Mouse (Mus musculus): ENCODE results near the gene Pigu.
A peak's percentile ranks its signal among the peaks of the same experiment; 100 is the strongest.

Pigu gene

DNA sequence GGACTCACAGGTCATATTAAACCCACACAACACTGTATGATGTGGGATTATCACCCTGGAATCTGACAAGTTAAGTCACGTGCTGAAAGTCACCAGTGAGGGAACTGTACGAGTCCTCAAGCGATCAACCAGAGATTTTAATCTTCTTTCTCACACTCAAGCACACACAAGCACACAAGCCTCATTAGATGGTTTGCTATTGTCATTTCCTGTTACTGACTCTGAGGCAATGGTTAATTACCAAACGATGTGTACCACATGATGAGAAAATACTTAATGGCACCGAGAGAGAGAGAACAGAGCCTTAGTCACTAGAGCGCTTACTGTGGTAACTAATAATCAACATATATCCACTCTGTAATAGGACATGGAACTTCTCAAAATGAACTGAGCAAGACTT is 71.5 kb downstream of the Pigu start:
- DNase-seq, result no peak

DNA sequence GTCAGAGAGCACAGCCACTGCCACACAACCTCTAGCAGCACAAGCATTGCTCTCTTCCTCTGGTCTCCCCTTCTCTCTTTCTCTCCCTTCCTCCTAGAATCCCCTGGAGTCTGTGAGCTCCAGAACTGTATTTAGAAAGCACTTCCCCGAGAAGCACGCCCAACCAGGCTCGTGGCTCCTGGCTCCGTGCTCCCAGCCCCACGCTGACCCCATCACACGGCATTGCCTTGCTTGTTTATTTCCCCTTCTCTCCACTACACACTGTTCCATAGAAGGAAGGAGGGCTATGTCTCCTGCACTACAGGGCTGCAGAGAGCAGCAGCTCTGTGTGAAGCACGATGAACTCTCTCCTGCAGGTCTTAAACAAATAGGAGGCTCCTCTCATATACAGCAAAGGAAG is 72.6 kb downstream of the Pigu start:
- peak; percentile 27 to 49 for DNase-seq

DNA sequence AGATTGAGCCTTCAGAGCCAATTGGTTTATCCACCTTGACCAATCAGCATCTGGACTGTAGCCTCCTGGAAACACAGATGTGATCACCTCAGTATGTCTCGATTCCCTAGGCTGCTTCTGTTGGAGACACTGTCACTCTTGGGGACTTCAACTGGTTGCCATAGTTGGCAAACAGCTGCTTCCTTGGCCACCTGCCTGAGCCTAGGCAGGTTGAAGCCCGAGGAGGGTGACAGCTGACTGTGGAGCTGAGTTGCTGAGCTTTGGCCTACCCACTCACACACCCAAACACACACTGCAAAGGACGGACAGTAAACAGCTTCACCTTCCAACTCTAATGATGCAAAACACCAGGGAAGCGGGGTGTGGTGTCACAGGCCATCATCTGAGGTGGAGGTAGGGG is 73.4 kb downstream of the Pigu start:
- no peak for DNase-seq

DNA sequence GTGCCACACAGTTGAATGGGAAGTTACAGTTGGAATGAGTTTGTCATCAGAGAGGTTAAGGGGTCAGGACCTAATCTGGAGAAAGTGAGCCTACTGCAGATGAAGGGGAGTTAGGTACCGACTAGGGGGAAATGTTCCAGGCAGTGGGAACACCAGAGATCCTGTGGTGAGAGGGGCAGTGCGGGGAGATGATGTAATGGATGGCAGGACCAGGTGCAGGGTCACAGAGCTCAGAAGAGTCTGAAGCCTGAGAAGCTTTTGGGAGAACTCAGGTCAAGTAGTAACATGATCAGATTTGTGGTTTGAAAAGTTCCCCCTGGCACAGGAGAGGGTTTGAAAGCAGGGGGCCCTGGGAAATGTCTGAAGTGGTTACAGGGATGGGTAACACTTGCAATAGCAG is 77.1 kb downstream of the Pigu start:
- DNase-seq, result no peak

DNA sequence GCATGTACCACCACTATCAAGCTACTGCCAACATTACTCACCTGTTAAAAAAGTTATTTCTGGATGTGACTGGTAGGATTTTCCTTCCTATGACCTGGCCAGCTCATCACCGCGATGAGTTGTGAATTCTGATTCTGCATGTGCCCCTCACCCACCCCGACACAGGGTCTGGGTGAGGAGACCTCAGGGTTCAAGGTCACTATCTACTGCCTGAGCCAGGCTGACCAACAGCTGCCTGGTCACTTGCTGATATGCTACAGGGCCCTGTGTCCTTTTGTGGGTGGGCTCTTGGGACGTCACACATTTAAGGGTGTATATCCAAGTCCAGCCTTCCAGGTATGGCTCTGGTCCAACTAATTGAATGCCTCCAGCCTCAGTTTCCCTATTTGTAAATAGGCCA is 78.1 kb downstream of the Pigu start:
- no peak for DNase-seq

DNA sequence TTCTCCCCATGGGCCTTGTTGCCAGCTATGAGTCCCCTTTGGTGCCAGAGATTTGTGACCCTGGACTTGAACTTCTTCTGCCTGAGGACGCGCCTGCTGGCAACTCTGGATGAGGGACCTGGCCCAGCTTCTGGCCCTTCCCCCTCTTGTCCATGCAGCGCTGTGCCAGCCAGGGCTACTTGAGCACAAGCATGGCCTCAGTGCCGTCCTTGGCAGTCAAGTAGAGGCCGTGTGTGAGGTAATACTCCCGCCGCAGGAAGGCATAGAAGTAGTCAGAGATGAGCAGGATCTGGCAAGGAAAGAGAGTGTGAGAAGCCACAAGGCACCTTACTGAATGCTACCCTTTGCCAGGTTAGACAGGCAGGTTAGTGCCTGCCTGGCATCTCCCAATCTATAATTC is 78.9 kb downstream of the Pigu start:
- no peak for DNase-seq

DNA sequence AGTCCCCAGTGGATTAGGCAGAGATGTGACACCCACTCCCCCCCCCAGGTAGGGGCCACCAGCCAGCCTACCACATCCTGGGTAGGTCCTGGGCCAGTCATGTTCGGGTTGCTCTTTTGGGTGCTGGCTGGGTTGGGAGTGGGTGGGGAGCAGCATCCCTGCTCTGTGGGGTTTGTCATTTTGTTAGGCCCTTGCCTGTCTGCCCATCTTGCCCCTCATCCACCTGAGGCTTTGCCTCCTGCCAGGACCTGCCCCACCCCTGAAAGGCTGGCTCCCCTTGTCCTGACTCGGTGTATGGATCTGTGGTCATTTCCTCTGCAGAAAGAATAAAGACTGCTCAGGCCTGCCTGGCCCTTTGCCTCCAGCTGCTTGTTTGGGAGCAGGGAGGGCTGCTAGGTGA is 79.5 kb downstream of the Pigu start:
- DNase-seq, result no peak

DNA sequence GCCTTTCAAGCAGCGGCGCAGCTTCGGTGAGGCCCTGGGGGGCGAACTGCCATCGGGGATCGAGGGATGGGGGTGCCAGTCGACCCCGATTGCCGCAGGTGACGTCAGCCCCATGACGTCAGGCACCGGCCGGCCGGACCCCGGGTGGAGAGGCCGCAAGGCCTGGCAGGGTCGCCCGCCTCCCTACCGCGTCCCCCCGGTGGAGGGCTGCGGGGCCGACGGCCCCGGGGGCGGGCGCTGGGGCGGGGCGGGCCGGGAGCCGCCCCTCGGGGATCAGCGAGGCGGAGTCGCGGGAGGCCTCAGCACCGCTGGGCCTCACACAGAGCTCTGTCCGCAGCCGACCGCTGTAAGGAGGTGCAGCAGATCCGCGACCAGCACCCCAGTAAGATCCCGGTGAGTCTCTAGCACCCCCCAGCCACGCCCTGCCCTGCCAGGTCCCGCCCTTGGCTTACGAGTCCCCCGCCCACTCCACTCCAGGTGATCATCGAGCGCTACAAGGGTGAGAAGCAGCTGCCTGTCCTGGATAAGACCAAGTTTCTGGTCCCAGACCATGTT is 80.5 kb downstream of the Pigu start:
- peak; percentile 71 to 85 for DNase-seq

DNA sequence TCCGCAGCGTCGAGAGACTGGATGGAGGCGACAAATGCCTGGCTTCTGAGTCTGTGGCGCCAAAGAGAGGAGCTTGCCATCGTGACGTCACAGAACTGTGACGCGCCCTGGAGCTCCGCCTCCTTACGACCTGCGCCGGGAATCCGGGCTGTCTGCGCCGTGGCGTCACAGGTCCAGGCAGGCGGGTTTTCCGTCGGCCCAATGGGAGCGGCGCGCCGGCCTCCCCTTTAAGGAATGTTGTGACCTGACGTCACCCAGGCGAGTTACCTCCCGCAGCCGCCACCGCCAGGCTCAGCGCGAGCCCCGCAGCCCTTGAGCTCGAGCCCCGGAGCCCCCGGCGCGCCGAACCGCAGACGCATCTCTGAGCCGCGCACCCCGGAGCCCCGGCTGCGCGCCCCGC is 81.0 kb downstream of the Pigu start, which contains the start of gene Map1lc3a:
Gene Map1lc3a (plus strand): TSS at position 103 of the 400 bp plus-strand sequence.
- peak; percentile 98 for DNase-seq

DNA sequence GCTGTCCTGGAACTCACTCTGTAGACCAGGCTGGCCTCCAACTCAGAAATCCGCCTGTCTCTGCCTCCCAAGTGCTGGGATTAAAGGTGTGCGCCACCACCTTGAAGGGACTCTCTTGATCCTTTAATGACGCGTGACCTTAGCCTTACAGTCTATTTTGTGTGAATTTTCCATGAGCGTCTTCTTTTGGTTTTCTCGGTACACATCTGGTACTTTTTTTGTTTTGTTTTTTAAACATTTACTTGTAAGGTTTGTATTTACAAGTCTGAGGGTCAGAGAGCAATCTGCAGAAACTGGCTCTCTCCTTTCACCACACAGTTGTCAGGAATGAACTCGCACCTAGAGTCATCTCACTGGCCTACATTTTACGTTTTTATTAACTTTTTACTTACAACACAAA is 83.6 kb downstream of the Pigu start:
- DNase-seq, result no peak

DNA sequence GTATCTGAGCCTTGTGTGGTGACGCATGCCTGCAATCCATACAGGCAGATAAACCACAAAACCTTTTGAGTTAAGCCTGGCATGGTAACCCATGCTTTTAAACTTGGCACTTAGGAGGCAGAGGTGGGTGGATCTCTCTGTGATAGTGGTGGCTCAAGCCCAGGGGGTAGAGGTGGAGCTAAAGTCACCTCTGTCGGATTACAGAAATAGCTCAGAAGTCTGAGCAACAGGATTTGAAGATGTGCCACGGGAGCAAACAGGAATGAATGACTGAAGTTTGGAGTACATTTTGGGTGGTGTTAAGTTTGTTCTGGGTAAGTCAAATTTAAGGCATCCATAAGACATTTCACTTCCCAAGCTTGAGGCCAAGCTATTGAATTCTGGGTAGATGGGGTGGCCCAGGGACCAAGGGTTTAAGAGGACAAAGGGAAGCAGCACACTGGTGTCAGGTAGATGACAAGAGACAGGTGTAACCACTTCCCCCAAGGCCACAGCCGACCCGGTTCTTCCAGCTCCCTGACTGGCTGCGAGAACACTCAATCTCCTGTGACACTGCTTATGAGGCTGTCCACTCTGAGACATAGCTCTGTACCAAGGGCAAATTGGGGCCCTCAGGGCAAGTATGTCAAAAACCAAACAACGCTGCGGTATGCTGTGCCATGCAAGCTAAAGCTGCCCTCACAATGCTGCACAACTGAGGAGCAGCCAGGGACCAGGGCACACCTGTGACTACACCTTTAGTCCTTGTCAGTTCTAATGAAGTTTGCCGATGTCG is 84.6 kb downstream of the Pigu start:
- no peak for DNase-seq

DNA sequence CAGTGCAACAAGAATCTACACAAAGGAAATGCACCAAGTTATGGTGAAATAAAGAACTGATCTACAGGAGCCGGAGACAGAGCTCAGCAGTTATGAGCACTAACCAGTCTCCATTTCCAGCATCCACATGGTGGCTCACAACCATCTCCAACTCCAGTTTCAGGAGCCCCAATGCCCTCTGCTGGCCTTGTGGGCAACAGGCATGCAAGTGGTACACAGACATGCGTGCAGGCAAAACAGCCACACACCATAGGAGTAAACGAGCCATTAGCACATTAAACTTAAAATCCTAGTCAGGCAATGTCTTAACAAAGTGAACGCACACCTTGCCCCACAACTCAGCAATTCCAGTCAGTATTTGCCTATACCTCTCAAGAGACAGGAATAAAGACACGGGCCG is 85.3 kb downstream of the Pigu start:
- DNase-seq, result peak in 1 of 2 experiments; percentile 48

DNA sequence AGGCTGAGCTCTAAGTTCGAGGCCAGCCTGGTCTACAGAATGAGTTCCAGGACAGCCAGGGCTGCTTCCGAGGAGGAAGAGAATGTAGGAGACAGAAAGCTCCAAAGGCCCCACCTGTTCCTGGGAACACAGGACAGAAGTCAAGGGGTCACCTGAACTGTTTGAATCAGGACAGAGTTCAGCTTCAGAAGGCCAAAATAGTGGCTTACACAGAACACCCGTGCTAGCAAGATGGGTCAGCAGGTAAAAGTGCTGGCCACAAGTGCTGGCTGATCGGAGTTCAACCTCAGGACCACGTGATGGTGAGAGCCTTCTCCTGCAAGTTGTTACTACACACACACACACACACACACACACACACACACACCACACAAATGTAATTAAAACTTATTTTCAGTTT is 90.3 kb downstream of the Pigu start:
- DNase-seq, result no peak

DNA sequence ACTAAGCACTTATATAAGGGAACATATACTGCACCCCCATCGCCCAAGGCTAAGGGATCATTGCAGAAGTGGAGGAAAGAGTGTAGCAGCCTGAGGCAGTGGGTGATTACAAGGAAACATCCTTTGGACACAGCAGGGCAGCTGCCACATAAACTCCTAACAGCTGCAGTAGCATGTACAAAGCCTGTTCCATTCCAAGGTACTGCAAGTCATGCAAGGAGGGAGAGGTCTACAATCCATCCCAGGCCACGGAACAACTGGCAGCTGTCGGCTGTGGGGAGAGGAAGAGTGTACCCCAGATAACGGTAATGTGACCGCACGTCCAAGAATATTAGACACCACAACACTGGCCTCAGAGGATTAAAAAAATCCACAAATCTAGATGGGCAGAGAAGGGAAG is 91.7 kb downstream of the Pigu start:
- no peak for DNase-seq

DNA sequence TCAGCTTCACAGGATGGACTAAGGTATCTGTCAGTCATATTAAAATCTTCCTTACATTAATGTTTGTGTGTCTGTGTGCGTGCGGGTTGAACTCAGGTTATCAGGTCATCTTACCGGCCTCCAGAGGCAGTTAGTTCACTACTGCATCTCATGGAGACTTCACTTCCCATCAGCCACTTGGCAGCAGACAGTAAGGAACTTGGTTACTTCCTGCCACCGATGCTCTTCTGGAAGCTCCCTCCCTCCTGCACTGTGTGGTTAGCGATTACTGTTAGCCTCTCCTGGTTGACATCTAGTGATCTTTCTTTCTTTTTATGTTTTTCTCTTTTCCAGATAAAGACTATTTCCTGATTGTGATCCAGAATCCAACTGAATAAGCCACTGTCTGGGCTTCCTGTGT is 107.6 kb downstream of the Pigu start:
- DNase-seq, result no peak

DNA sequence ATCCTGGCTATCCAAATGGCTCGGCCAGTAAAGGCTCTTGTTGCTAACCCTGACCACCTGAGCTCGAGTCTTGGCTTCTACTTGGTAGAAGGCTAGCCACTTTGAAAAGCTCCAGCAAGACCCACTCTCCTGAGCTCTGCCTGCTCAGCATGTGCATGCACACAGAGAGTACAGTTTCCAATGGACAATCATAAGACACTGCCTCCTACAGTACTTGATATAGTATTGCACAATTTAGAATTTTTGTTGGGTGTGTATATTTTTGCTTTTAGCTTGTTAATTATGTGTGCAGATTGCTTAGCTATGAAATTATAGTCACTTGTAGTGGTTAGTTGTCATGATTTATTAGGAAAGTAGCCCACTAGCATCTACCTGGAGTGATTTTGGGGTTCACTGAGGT is 108.5 kb downstream of the Pigu start:
- no peak for DNase-seq

DNA sequence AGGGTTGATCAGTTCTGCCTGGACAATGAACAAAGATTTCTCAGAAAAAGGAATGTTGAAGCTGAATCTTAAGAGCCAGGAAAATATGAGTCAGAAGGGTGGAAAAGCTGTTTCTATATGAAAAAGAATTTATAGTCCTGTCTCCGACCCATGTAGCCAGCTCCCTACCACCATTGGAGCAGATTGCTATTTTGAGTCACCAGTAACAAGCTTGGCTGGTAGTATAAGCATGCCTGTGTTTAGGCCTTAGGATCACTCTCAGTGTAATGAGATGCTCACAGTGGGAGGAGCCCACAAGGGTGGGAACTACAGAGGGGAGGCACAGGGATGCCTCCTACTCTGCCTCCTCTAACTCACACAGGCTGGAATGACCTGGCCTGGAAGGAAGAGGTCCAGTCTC is 109.0 kb downstream of the Pigu start:
- no peak for DNase-seq

DNA sequence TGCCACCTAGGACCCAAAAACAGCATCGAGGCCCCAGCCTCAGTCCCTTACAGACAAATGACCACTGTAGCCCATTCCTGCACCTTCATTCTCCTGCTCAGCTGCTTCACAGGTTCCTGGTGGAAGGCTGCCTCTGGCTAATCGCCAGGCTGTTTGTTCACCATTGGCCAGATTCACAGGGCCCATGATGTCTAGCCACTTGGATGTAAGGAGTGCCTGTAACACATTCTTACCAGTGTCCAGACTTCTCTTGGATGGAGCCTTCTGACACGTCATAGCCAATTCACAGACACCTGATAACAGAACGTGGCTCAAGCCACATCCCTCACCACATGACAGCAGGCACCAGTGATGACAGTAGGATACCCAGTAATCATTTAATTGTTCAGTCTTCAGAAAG is 111.0 kb downstream of the Pigu start:
- no peak for DNase-seq

DNA sequence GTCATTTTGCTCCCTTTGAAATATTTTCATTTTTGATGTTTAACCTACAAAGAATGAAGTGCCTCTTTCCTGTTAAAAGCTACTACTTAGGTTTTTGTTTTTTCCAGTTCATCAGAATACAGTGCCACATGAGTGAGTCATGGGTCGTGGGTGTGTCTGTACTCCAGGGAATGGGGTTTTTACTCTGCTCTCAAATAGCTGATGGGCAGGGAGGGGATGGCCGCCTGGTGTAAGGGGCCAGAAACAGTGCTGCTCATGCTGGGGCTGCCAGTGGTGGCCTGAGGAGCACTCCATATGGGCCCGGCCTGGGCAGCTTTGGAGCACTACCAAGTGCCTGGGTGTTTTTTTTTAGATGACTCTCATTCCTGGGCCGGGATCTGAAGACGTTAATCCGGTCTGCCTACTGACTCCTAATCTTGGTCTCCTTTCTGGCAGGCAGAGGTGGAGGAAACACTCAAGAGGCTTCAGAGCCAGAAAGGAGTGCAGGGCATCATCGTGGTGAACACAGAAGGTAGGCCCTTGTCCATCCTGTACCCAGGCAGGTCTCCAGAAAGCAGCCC is 114.9 kb downstream of the Pigu start:
- no peak for DNase-seq

DNA sequence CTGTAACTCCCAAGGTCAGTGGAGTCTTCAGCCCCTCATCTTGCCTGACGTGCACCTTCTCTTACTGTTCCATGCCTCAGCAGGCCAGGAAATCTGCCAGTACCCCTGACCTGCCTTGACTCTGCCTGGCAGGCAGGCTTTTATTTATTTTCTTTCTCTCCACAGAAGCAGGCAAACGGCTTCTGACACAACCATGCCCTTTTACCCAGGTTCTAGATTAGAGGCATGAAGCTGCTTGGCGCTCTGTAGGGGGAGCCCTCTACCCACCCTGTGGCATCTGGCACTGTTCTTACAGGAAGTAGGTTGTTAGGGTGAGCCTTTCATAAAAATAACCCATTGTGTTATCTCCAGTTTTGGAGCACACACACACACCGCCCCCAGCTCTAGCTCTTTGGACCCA is 116.3 kb downstream of the Pigu start:
- peak in 1 of 2 experiments; percentile 35 for DNase-seq

DNA sequence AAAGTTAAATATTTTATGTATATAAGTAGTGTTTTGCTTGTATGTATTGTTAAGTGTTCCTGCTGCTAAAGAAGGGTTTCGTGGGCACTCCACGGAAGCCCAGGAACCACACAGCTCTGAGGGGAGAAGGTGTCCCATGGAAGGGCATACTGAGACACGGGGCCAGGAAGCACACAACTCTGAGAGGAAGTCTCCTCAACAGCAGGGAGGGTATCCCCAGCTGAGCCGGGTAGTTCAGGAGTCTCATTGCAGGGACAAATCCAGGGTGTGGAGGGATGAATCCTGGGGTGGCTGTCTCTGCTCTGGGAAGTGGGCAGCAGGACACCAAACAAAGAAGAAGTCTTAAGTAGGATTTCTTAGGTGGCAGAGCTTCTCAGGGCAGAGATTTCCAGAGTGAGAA is 120.0 kb downstream of the Pigu start:
- DNase-seq, result peak in 1 of 2 experiments; percentile 16

DNA sequence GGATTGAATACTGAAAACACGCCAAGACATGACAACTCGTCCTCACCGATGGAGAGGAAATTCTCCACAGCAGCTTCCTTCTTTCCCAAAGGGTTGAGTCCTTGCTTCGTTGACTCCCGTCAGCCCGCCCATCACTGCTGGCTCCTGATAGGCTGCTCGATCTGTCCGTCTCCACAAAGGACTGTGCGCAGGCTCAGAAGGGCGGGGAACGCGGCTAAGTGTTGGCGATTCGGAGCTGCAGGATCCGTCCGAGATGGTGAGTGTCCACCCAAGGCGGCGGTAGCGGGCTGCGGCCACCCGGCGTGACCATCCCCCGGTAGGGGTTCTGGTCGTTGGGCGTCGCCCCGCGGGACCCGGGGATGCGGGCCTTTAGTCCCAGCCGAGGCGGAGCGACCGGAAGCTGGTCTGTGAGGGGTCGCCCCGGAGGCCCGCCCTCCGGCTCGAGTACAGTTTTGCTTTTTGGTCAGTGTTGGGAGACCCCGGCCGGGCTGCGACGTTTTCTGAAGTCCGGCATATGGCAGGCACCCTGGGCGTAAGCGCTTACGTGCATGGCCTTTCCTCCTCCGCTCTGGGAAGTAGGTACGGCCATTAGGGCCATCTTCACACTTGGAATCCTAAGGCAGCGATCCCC is 120.8 kb downstream of the Pigu start, which contains the start of gene Dynlrb1:
Gene Dynlrb1 (plus strand): TSS at position 172 of the 631 bp plus-strand sequence.
- peak; percentile 100 for DNase-seq

DNA sequence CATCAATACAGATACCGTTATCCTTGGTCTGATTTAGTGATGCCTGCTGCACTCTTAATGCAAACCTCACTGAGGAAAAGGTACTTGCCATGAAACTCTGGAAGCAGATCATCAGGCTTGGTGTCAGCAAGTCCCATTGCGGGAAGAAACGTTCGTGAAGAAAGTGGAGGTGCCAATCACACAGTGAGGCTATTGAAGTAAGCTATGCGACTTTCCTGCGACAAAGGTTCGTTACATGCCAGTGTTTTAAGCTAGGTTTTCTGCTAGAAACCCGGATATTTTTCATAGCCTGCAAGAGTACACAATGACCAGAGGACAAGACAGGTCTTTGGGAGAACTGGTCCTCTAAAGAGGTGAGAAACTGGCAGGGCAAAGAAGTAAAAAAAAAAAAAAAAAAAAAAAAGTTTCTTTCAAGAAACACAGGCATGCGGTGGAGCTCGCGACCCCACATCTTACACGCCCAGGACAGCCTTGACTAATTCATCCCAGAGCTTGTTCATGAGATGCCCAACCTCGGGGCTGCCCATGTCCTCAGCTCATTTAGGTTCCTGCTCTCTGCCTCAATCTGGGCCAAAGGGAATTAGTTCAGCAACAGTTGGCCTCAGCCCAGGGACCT is 121.4 kb downstream of the Pigu start:
- DNase-seq, result no peak

All from kidney, postnatal 4 days (tissue).